Mouse (Mus musculus): ENCODE results near the gene Pqlc2. TPM values are rescaled to one million over a fixed set of nuclear protein-coding genes. Genes with fewer than 3 reads are reported as not detected.

Gene Pqlc2
- total and polyA plus RNA-seq, 2 experiments from 2014 or later = 6.8 to 7.7 TPM

DNA sequence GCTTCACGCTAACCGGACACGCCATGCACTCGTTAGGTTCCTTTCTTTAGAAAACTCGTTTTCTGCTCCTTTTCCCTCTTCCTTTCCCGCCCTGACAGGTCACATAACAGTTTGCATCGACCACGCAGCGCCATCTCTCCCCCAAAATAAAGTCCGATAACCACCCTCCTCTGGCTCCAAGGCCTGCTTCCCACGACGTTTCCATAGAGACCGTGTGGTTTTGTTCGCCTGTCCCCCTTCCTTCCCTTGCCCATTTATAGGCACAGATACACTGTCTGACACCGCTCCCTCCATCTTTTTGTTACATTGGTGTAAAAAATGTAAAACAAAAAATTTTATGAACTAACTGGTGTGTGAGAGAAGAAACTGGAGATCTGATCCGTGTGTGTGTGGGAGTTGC, 19.4 kb downstream of the Pqlc2 start:
- Histone ChIP-seq H3K27me3 (ENCODE audit: control insufficient read depth, insufficient read depth, low read length) (no peaks in the 10 kb centered on the region), H3K9ac (replicated peaks; ENCODE audit: low read depth, low read length) (no peak overlapping the region), H3K9me3 (replicated peaks; ENCODE audit: control insufficient read depth, low read length) (no peaks in the 10 kb centered on the region), H3K27ac (ENCODE audit: low read depth) (no peak overlapping the region), H3K4me2 (ENCODE audit: low read depth, low read length) (no peak overlapping the region), H3K4me3 (ENCODE audit: low read depth, low read length) (no peak overlapping the region), H3K36me3 (replicated peaks; ENCODE audit: control insufficient read depth, insufficient read depth, low read length) (peaks cover 55% of the 10 kb centered on the region), H3K4me1 (ENCODE audit: control insufficient read depth, insufficient read depth) (peaks cover 1% of the 10 kb centered on the region; the same call in 1 of the 2 replicates)
- TF ChIP-seq EP300 (IDR thresholded peaks at IDR 0.05; ENCODE audit: low read depth) (no peak), CTCF (IDR thresholded peaks at IDR 0.05; ENCODE audit: low read depth) (no peak)
- DNase-seq (ENCODE audit: low spot score) (no peak), ATAC-seq (ENCODE audit: insufficient read depth, low read depth) (no peak)
- 82% methylated on average over 16 of the region's 16 CpGs for WGBS

DNA sequence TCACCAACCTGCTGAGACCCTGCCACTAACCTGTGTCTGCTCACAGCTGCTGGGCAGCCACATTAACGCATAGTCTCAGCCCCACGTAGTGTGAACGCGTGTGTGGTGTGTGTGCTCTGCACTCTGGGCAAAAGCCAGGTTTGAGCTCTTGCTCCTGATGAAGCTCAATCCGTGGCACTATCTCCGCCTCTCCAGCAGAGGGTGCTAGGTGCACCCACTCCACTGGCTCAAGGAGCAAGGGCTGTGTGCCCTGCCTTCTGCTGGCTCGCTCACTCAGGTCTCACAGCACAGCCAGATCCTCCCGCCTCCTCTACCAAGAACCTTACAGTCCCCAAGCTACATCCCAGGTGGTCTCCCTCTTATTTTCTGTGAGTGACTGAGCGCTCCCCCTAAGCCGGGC, 21.5 kb downstream of the Pqlc2 start:
- no peak overlapping the region for H3K4me3 ChIP-seq (ENCODE audit: low read depth, low read length)
- H3K4me1 ChIP-seq (ENCODE audit: control insufficient read depth, insufficient read depth) = peaks cover 4% of the 10 kb centered on the region; the same call in 1 of the 2 replicates
- no peaks in the 10 kb centered on the region for H3K27me3 ChIP-seq (ENCODE audit: control insufficient read depth, insufficient read depth, low read length)
- ATAC-seq (ENCODE audit: insufficient read depth, low read depth) (no peak), DNase-seq (ENCODE audit: low spot score) (peak; percentile 19)
- H3K9ac ChIP-seq (replicated peaks; ENCODE audit: low read depth, low read length) = no peak overlapping the region
- no peak overlapping the region for H3K4me2 ChIP-seq (ENCODE audit: low read depth, low read length)
- H3K9me3 ChIP-seq (replicated peaks; ENCODE audit: control insufficient read depth, low read length) = no peaks in the 10 kb centered on the region
- H3K36me3 ChIP-seq (replicated peaks; ENCODE audit: control insufficient read depth, insufficient read depth, low read length) = peaks cover 67% of the 10 kb centered on the region
- TF ChIP-seq EP300 (IDR thresholded peaks at IDR 0.05; ENCODE audit: low read depth) (no peak), CTCF (IDR thresholded peaks at IDR 0.05; ENCODE audit: low read depth) (peak; percentile 60)
- 71% methylated on average over 10 of the region's 10 CpGs for WGBS
- no peak overlapping the region for H3K27ac ChIP-seq (ENCODE audit: low read depth)

- 70% methylated on average over 18 of the region's 18 CpGs for WGBS
- TF ChIP-seq EP300 (IDR thresholded peaks at IDR 0.05; ENCODE audit: low read depth) (no peak), CTCF (IDR thresholded peaks at IDR 0.05; ENCODE audit: low read depth) (peak; percentile 94)
- H3K4me3 ChIP-seq (ENCODE audit: low read depth, low read length) = no peak overlapping the region
- DNase-seq (ENCODE audit: low spot score) (peak; percentile 62), ATAC-seq (ENCODE audit: insufficient read depth, low read depth) (peak; percentile 24; the same call in 1 of the 2 replicates)
- H3K27ac ChIP-seq (ENCODE audit: low read depth) = peak overlapping the region; percentile 54; the same call in 1 of the 2 replicates
- no peaks in the 10 kb centered on the region for H3K9me3 ChIP-seq (replicated peaks; ENCODE audit: control insufficient read depth, low read length)
- no peak overlapping the region for H3K9ac ChIP-seq (replicated peaks; ENCODE audit: low read depth, low read length)
- H3K4me1 ChIP-seq (ENCODE audit: control insufficient read depth, insufficient read depth) = peaks cover 11% of the 10 kb centered on the region
- peaks cover 72% of the 10 kb centered on the region for H3K36me3 ChIP-seq (replicated peaks; ENCODE audit: control insufficient read depth, insufficient read depth, low read length)
- no peak overlapping the region for H3K4me2 ChIP-seq (ENCODE audit: low read depth, low read length)
- no peaks in the 10 kb centered on the region for H3K27me3 ChIP-seq (ENCODE audit: control insufficient read depth, insufficient read depth, low read length)
Observed at GRCm38 (mm10) chr4:139287122-139287863, 23.2 kb downstream of the Pqlc2 start.

- ATAC-seq (ENCODE audit: insufficient read depth, low read depth) = peak; percentile 51
- TF ChIP-seq CTCF (IDR thresholded peaks at IDR 0.05; ENCODE audit: low read depth) (no peak), EP300 (IDR thresholded peaks at IDR 0.05; ENCODE audit: low read depth) (no peak)
- Histone ChIP-seq H3K4me3 (ENCODE audit: low read depth, low read length) (no peak overlapping the region), H3K9ac (replicated peaks; ENCODE audit: low read depth, low read length) (no peak overlapping the region), H3K4me1 (ENCODE audit: control insufficient read depth, insufficient read depth) (peaks cover 11% of the 10 kb centered on the region), H3K27me3 (ENCODE audit: control insufficient read depth, insufficient read depth, low read length) (no peaks in the 10 kb centered on the region), H3K36me3 (replicated peaks; ENCODE audit: control insufficient read depth, insufficient read depth, low read length) (peaks cover 72% of the 10 kb centered on the region), H3K9me3 (replicated peaks; ENCODE audit: control insufficient read depth, low read length) (no peaks in the 10 kb centered on the region), H3K27ac (ENCODE audit: low read depth) (no peak overlapping the region), H3K4me2 (ENCODE audit: low read depth, low read length) (no peak overlapping the region)
- 28% methylated on average over 5 of the region's 5 CpGs for WGBS
- peak; percentile 53 for DNase-seq (ENCODE audit: low spot score)
Observed at GRCm38 (mm10) chr4:139286234-139286633, 24.3 kb downstream of the Pqlc2 start.

DNA sequence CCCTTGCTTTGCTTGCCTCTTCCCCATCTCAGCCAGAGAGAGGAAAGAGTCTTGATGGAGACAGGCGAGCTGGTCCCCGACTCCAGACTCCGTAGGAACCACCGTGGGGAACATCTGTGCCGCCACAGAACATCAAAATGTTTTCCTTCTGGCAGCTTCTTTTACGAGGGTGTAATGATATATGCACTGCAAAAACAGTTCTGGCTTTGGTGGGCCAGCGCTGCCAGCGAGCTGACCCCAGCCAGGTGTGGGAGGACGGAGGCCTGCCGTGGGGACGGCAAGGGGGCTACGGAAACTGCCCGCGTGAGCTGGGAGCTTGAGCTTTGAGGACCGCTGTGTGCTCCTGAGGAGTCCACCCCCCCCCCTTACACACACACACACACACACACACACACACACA, 25.6 kb downstream of the Pqlc2 start:
- ATAC-seq (ENCODE audit: insufficient read depth, low read depth) = no peak
- H3K4me3 ChIP-seq (ENCODE audit: low read depth, low read length) = no peak overlapping the region
- H3K4me1 ChIP-seq (ENCODE audit: control insufficient read depth, insufficient read depth) = peaks cover 11% of the 10 kb centered on the region
- H3K9me3 ChIP-seq (replicated peaks; ENCODE audit: control insufficient read depth, low read length) = no peaks in the 10 kb centered on the region
- TF ChIP-seq EP300 (IDR thresholded peaks at IDR 0.05; ENCODE audit: low read depth) (no peak), CTCF (IDR thresholded peaks at IDR 0.05; ENCODE audit: low read depth) (no peak)
- H3K27ac ChIP-seq (ENCODE audit: low read depth) = no peak overlapping the region
- 92% methylated on average over 15 of the region's 15 CpGs for WGBS
- no peak overlapping the region for H3K9ac ChIP-seq (replicated peaks; ENCODE audit: low read depth, low read length)
- peaks cover 72% of the 10 kb centered on the region for H3K36me3 ChIP-seq (replicated peaks; ENCODE audit: control insufficient read depth, insufficient read depth, low read length)
- no peak for DNase-seq (ENCODE audit: low spot score)
- H3K27me3 ChIP-seq (ENCODE audit: control insufficient read depth, insufficient read depth, low read length) = no peaks in the 10 kb centered on the region
- H3K4me2 ChIP-seq (ENCODE audit: low read depth, low read length) = no peak overlapping the region
